Mouse (Mus musculus): Measurements from ENCODE around the gene Hist1h2ao. TPM values are rescaled to one million over a fixed set of nuclear protein-coding genes. Genes with fewer than 3 reads are reported as not detected.

Gene Hist1h2ao
- total and polyA plus RNA-seq, 3 experiments, result 1,152 TPM; not detected in 2

- Histone ChIP-seq H3K79me2 (ENCODE audit: control insufficient read depth, insufficient read depth, low read length, poor library complexity) (peaks cover 8% of the 10 kb centered on the region; the same call in 1 of the 2 replicates), H3K9me3 (replicated peaks; ENCODE audit: insufficient read depth, low read length) (no peaks in the 10 kb centered on the region), H3K27ac (ENCODE audit: control insufficient read depth, low read depth, low read length) (peak within 1 kb of the TSS; percentile 93), H3K27me3 (ENCODE audit: control insufficient read depth in 1 of 2, insufficient read depth in 2 of 2, low read length in 2 of 2) (no peaks in the 10 kb centered on the region), H3K4me3 (ENCODE audit: control insufficient read depth in 1 of 2, insufficient read depth in 1 of 2, low read depth in 2 of 2, low read length in 2 of 2) (peak within 1 kb of the TSS; percentile 36 to 44), H3K4me1 (ENCODE audit: control insufficient read depth in 1 of 2, insufficient read depth in 2 of 2, low read length in 2 of 2) (no peaks in the 10 kb centered on the region), H3K9ac (ENCODE audit: control insufficient read depth, low read depth, low read length, poor library complexity, severe bottlenecking) (peak within 1 kb of the TSS; percentile 75), H3K36me3 (ENCODE audit: control insufficient read depth in 1 of 2, insufficient read depth in 2 of 2, low read length in 2 of 2) (peaks cover 0 to 28% of the 10 kb centered on the region in 2 experiments; a peak in 2 of 4 replicates)
- TF ChIP-seq CTCF (IDR thresholded peaks at IDR 0.05 in 2 of 3, conservative IDR thresholded peaks at IDR 0.05 in 1 of 3; ENCODE audit: control insufficient read depth in 1 of 3, insufficient read depth in 1 of 3, low read depth in 2 of 3, low read length in 3 of 3, poor library complexity in 1 of 3, severe bottlenecking in 1 of 3), result no peak
- TF ChIP-seq POLR2AphosphoS5 (IDR thresholded peaks at IDR 0.05; ENCODE audit: borderline replicate concordance, low read depth, low read length), result peak; percentile 96; the same call in 1 of the 2 replicates
- TF ChIP-seq POLR2A (IDR thresholded peaks at IDR 0.05; ENCODE audit: control insufficient read depth in 1 of 2, insufficient read depth in 1 of 2, low read depth in 1 of 2, low read length in 2 of 2, poor library complexity in 1 of 2), result peak in 1 of 2 experiments; percentile 96; a peak in 1 of 4 replicates
- peak; percentile 94 for DNase-seq (ENCODE audit: low read depth, low spot score)
Observed at GRCm38 (mm10) chr13:21783255-21783617, 27.0 kb upstream of the Hist1h2ao start, which contains the start of gene Hist1h3i. Gene Hist1h3i, minus strand, starts transcription at chr13:21783370.

GRCm38 (mm10) chr13:21783734-21784161 is 26.5 kb upstream of the Hist1h2ao start:
- Histone ChIP-seq H3K9me3 (replicated peaks; ENCODE audit: insufficient read depth, low read length) (no peaks in the 10 kb centered on the region), H3K79me2 (ENCODE audit: control insufficient read depth, insufficient read depth, low read length, poor library complexity) (peaks cover 8% of the 10 kb centered on the region; the same call in 1 of the 2 replicates), H3K4me1 (ENCODE audit: control insufficient read depth in 1 of 2, insufficient read depth in 2 of 2, low read length in 2 of 2) (no peaks in the 10 kb centered on the region), H3K4me3 (ENCODE audit: control insufficient read depth in 1 of 2, insufficient read depth in 1 of 2, low read depth in 2 of 2, low read length in 2 of 2) (peak overlapping the region; percentile 8 to 36), H3K36me3 (ENCODE audit: control insufficient read depth in 1 of 2, insufficient read depth in 2 of 2, low read length in 2 of 2) (peaks cover 0 to 31% of the 10 kb centered on the region in 2 experiments; a peak in 2 of 4 replicates), H3K9ac (ENCODE audit: control insufficient read depth, low read depth, low read length, poor library complexity, severe bottlenecking) (peak overlapping the region; percentile 65), H3K27me3 (ENCODE audit: control insufficient read depth in 1 of 2, insufficient read depth in 2 of 2, low read length in 2 of 2) (no peaks in the 10 kb centered on the region), H3K27ac (ENCODE audit: control insufficient read depth, low read depth, low read length) (peak overlapping the region; percentile 93)
- peak; percentile 84 for DNase-seq (ENCODE audit: low read depth, low spot score)
- TF ChIP-seq ELF1 (IDR thresholded peaks at IDR 0.05; ENCODE audit: low read depth, low read length) (no peak), ZC3H11A (IDR thresholded peaks at IDR 0.05; ENCODE audit: low read depth, low read length) (no peak), POLR2AphosphoS5 (IDR thresholded peaks at IDR 0.05; ENCODE audit: borderline replicate concordance, low read depth, low read length) (no peak), TCF12 (IDR thresholded peaks at IDR 0.05; ENCODE audit: low read depth, low read length) (no peak), RCOR1 (IDR thresholded peaks at IDR 0.05; ENCODE audit: low read depth, low read length) (no peak)

- peak; percentile 71 for DNase-seq (ENCODE audit: low read depth, low spot score)
- Histone ChIP-seq H3K9ac (ENCODE audit: control insufficient read depth, low read depth, low read length, poor library complexity, severe bottlenecking) (peak overlapping the region; percentile 65), H3K4me3 (ENCODE audit: control insufficient read depth in 1 of 2, insufficient read depth in 1 of 2, low read depth in 2 of 2, low read length in 2 of 2) (peak overlapping the region; percentile 8 to 9), H3K79me2 (ENCODE audit: control insufficient read depth, insufficient read depth, low read length, poor library complexity) (peaks cover 7% of the 10 kb centered on the region; the same call in 1 of the 2 replicates), H3K36me3 (ENCODE audit: control insufficient read depth in 1 of 2, insufficient read depth in 2 of 2, low read length in 2 of 2) (peaks cover 0 to 37% of the 10 kb centered on the region in 2 experiments; a peak in 2 of 4 replicates), H3K27ac (ENCODE audit: control insufficient read depth, low read depth, low read length) (peak overlapping the region; percentile 93), H3K27me3 (ENCODE audit: control insufficient read depth in 1 of 2, insufficient read depth in 2 of 2, low read length in 2 of 2) (no peaks in the 10 kb centered on the region), H3K4me1 (ENCODE audit: control insufficient read depth in 1 of 2, insufficient read depth in 2 of 2, low read length in 2 of 2) (peaks cover 0 to 3% of the 10 kb centered on the region in 2 experiments; a peak in 2 of 4 replicates), H3K9me3 (replicated peaks; ENCODE audit: insufficient read depth, low read length) (no peaks in the 10 kb centered on the region)
- no peak for TF ChIP-seq POLR2AphosphoS2 (IDR thresholded peaks at IDR 0.05; ENCODE audit: low read length)
- no peak for TF ChIP-seq HCFC1 (IDR thresholded peaks at IDR 0.05; ENCODE audit: low read depth, low read length)
- no peak for TF ChIP-seq ELF1 (IDR thresholded peaks at IDR 0.05; ENCODE audit: low read depth, low read length)
- no peak for TF ChIP-seq USF1 (IDR thresholded peaks at IDR 0.05; ENCODE audit: low read depth, low read length)
- no peak for TF ChIP-seq ETS1 (IDR thresholded peaks at IDR 0.05; ENCODE audit: low read depth, low read length)
- no peak for TF ChIP-seq KAT2A (conservative IDR thresholded peaks at IDR 0.05; ENCODE audit: low read depth, low read length)
- TF ChIP-seq RCOR1 (IDR thresholded peaks at IDR 0.05; ENCODE audit: low read depth, low read length), result no peak
- no peak for TF ChIP-seq SIN3A (IDR thresholded peaks at IDR 0.05; ENCODE audit: low read length)
- no peak for TF ChIP-seq ZC3H11A (IDR thresholded peaks at IDR 0.05; ENCODE audit: low read depth, low read length)
- no peak for TF ChIP-seq GABPA (IDR thresholded peaks at IDR 0.05; ENCODE audit: low read depth, low read length)
- TF ChIP-seq NRF1 (IDR thresholded peaks at IDR 0.05; ENCODE audit: insufficient read depth, low read depth, low read length, poor library complexity, severe bottlenecking), result no peak
Observed at GRCm38 (mm10) chr13:21784311-21784710, 26.0 kb upstream of the Hist1h2ao start.
